Mouse (Mus musculus): Measurements from ENCODE around the gene Dpep3.

The Dpep3 gene

GRCm38 (mm10) chr8:105981146-105981545 lies 1.9 kb upstream of the Dpep3 start:
- DNase-seq (ENCODE audit: low read depth in 1 of 2, low spot score in 2 of 2): no peak

DNA sequence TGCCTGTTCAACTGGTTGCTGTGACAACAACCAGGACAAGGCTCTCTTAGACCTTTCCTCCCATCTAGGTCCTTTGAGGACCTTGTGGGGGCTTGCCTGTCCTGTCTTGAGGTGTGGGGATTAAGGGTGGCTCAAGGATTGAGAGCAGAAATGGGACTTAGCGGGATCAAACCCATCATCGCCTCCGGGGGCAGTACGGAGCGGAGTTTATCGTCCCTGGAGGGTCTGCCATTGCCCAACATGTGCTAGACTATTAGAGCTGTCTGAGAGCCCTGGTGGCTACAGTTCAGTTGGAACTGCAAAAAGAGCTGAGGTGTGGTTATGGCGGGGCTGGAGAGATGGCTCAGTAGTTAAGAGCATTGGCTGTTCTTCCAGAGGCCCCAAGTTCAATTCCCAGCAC lies 3.9 kb downstream of the Dpep3 start:
- DNase-seq (ENCODE audit: low read depth in 1 of 2, low spot score in 2 of 2): no peak

DNA sequence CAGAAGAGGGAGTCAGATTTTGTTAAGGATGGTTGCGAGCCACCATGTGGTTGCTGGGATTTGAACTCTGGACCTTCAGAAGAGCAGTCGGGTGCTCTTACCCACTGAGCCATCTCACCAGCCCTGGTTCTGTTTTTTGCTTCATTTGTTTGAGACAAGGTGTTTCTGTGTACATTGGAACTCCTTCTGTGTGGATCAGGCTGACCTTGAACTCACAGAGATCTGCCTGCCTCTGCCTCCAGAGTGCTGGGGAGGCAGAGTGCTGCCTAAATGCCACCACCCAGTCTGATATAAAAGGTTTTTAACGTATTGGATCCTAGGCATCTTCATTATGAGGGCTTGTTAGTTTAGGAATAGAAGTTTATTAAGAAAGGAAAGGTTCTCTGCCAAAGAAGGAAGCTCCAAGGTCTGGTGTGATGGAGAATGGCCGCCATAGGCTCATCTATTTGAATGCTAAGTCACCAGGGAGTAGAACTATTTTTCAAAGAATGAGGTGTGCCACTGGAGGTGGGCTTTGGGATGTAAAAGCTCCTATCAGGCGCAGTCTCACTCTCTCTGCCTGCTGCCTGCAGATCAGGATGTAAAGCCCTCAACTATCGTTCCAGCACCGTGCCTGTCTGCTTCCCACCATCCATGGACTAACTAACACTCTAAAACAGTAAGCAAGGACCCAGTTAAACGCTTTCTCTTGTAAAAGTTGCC lies 8.1 kb downstream of the Dpep3 start:
- DNase-seq (ENCODE audit: low read depth in 1 of 2, low spot score in 2 of 2): no peak

DNA sequence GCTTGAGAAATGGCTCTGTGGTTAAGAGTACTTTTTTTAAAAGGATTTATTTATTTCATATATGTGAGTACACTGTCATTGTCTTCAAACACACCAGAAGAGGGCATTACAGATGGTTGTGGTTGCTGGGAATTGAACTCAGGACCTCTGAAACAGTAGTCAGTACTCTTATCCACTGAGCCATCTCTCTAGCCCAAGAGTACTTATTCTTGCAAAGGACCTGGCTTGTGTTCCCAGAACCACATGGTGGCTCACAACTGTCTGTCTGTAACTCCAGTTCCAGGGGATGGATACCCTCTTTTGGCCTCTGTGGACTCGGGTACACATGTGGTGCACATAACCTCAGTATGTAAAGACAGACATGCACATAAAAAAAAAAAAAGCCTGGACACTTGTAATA lies 9.9 kb downstream of the Dpep3 start:
- DNase-seq (ENCODE audit: low read depth in 1 of 2, low spot score in 2 of 2): no peak

- no peak for DNase-seq (ENCODE audit: low read depth in 1 of 2, low spot score in 2 of 2)
Observed at GRCm38 (mm10) chr8:105966692-105967311, 12.4 kb downstream of the Dpep3 start.

GRCm38 (mm10) chr8:105965905-105966341 lies 13.3 kb downstream of the Dpep3 start, which contains the start of gene Slc12a4:
Gene Slc12a4 (minus strand): TSS chr8:105966097.
- DNase-seq (ENCODE audit: low read depth in 1 of 2, low spot score in 2 of 2): peak in 1 of 2 experiments; percentile 17

GRCm38 (mm10) chr8:105965266-105965904 lies 13.8 kb downstream of the Dpep3 start:
- peak in 1 of 2 experiments; percentile 21 for DNase-seq (ENCODE audit: low read depth in 1 of 2, low spot score in 2 of 2)

DNA sequence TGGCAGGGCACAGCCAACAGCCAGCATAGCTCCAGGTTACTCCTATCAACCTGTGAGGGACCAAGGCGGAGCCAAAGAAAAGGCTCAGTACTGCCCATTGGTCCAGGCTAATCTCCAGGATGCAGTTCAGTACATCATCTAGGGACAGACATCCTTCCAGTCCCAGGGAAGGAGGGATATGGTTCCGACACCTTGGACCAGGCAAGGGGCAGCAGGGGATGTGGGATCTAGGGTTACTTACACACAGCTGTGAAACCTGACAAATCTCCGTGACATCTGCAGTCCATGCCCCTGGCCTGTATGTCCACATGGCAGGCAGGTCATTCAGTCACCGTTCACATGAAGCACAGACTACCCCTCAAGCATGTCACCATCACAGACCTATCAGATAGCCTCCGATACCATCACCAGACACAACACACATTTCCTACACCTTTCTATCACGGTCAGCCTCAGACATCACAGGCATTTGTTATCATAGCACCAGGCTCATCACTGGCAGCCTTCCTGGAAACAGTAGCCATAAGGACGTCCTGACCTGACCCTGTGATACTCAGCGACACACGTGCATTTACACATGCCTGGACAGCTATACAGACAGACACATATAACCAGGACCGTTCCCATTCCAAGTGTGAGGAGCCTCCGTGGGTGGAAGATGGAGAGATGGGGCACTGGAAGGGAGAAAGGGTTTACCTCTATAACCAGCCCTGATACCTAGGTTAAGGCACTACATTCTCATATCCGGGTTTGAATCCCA lies 14.5 kb downstream of the Dpep3 start:
- DNase-seq (ENCODE audit: low read depth in 1 of 2, low spot score in 2 of 2): no peak

DNA sequence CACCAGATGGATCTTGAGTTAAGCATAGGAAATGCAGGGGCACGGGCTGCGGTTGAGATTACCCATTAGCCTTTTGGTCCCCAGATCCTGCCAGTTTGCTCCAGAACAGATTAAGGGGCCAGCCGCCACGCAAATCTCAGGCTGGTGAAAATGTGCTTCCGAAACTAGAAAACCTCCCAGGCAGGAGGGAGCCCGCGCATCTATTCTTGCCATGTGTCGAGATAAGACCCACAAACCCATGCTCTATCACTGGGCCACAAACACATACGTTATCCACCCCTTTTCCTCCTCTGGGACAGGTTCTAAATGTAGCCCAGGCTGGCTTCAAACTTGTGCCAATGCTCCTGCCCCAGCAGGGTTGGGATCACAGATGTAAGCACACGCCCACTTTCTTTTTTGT lies 17.7 kb downstream of the Dpep3 start:
- no peak for DNase-seq (ENCODE audit: low read depth in 1 of 2, low spot score in 2 of 2)

GRCm38 (mm10) chr8:105961101-105961500 lies 18.1 kb downstream of the Dpep3 start:
- no peak for DNase-seq (ENCODE audit: low read depth in 1 of 2, low spot score in 2 of 2)

DNA sequence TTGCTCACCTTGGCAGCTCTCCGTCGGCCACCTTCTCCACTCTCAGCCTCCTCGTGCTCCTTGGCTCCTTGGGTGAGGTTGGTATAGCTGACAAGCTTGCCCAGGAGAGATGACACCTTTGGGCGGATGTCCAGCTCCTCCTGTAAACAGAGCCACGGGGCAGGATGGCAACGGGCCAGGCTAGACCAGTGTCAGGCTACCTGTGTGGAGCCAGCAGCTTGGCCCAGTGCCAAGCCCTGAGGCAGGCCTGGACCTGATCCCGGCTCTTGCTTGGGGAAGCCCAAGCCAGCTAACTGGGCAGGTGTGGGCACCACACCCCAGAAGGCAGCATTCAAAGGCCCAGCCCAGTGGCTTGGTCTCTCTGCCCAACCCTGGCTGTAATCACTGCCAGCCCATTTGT lies 19.9 kb downstream of the Dpep3 start:
- no peak for DNase-seq (ENCODE audit: low read depth in 1 of 2, low spot score in 2 of 2)

- DNase-seq (ENCODE audit: low read depth in 1 of 2, low spot score in 2 of 2): no peak
Observed at GRCm38 (mm10) chr8:105957813-105958212, 21.4 kb downstream of the Dpep3 start.

GRCm38 (mm10) chr8:105956556-105956955 lies 22.7 kb downstream of the Dpep3 start:
- no peak for DNase-seq (ENCODE audit: low read depth in 1 of 2, low spot score in 2 of 2)

DNA sequence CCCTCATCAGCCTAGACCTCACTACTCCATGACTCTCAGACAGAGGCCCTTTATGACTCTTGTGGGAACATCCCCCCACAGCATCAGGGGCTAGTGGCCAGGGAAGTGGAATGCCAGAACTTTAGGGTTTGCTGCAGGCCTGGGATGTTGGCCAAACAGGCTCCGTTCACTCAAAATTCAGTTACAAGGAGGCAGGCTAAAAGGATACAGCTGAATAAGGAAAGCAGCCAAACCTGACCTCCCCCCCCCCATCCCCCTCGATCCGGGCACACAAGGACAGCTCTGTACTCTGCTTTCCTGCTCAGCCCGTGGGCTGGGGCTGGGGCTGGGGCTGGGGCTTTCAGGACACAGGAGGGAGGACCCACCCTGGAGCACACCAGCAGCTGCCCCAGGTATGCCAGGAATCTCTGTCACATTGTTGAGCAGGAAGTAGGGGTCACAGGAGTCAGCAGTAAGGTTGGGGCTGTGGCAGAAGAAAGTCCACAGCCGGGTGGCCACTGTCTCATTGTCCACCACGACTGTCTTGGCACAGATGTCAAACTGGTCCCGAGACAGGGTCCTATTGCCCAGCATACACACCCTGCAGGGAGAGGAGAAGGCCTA lies 28.1 kb downstream of the Dpep3 start:
- DNase-seq (ENCODE audit: low read depth in 1 of 2, low spot score in 2 of 2): no peak

DNA sequence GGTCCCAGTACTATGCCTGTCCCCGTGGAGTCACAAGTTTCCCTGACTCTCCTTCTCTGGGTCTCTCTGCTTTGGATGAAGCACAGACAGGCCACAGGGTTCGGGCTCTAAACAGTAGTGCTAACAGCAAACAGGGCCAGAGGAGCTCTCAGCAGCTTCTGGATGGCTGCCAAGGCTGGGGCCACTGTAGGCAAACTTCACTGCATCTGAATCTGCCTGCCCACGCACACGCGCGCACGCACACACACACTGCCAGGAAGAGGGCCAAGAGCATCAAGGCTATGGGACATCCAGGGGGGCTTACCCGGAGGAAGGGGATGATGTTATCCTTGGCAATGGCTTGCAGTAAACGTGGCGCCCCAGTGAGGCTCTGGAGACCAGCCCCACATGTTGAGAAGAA lies 29.9 kb downstream of the Dpep3 start:
- no peak for DNase-seq (ENCODE audit: low read depth in 1 of 2, low spot score in 2 of 2)

DNA sequence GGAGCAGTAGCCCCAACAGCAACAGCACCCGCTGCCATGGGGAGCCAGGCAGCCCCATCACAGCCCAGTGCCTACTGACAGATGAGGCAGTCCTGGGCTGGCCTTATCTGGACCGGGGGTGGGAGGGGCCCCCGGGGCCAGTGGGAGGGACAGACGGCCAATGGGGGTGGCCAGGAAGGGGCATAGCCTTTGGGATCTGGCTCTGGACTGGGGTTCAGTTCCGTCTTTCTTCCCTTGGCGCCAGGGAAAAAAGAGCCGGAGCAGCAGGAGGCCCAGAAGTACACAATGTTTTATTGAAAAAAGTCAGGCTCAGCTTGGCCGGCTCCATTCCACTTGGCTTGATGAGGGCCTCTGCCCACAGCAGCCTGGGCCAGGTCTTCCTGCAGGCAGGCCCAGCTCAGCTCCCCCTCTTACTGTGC lies 35.9 kb downstream of the Dpep3 start, which contains the start of gene Lcat:
TSS of gene Lcat (minus strand) at position 62 of the 419 bp plus-strand sequence.
- no peak for DNase-seq (ENCODE audit: low read depth in 1 of 2, low spot score in 2 of 2)

DNA sequence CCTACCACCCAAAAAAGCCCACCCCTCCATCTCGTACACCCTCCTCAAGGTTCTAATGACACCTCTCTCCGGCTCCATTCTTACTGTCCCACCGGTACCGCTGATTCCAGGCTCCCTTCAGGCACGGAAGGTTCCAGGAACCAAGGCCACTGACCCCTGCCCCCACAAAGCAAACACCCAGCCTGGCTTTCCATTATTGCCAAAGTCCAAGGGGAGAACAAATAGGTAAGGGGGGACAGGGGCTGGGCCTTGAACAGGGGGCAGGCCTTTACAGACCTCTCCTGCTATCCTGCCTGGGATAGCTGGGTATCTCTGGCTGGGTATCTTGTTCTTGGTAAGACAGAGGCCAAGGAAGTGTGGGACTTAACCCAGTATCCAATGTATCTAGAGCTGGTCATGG lies 36.7 kb downstream of the Dpep3 start:
- no peak for DNase-seq (ENCODE audit: low read depth in 1 of 2, low spot score in 2 of 2)

GRCm38 (mm10) chr8:105942026-105942425 lies 37.2 kb downstream of the Dpep3 start:
- DNase-seq (ENCODE audit: low read depth in 1 of 2, low spot score in 2 of 2): no peak

DNA sequence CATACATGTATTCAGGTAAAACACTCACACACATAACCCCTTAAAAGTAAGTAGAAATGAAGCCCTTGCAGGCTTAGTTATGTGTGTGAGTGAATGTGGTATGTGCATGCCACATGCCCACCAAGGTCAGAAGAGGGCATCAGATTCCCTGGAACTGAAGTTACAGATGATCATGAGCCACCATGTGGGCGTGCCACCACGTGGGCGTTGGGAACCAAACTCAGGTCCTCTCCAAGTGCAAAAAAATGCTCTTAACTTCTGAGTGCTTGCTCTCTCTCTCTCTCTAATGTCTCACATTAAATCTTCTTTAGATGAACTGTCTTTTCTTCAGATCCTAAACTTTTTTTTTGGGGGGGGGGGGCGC lies 40.9 kb downstream of the Dpep3 start, which contains the start of gene Psmb10:
TSS of gene Psmb10 (minus strand) at position 139 of the 364 bp plus-strand sequence.
- DNase-seq (ENCODE audit: low read depth in 1 of 2, low spot score in 2 of 2): no peak

- DNase-seq (ENCODE audit: low read depth in 1 of 2, low spot score in 2 of 2): peak; percentile 16 to 33
Observed at GRCm38 (mm10) chr8:105937496-105938305, 41.5 kb downstream of the Dpep3 start.

All from monocyte, adult 2 months (primary cell).